Mouse (Mus musculus) adrenal gland (tissue): Measurements from ENCODE around the gene Banf2.

ENCODE experiments used
- intact Hi-C: fragments of 180-260 bp; cut with DNase I; formaldehyde crosslinking; loops from one replicate; pipeline ENCODE4 v1.15.1; 2025

Gene Banf2

GRCm38 (mm10) chr2:144019971-144020370 is 12.9 kb upstream of the Banf2 start:
- intact Hi-C loops: loop anchor here (10.0 kb wide), 1 partner anchor 145 kb away; no protein-coding TSS in a partner anchor

GRCm38 (mm10) chr2:144022441-144022840 is 10.4 kb upstream of the Banf2 start:
- intact Hi-C loops: no loop called here

- intact Hi-C loops: no loop called here
Observed at GRCm38 (mm10) chr2:144025361-144025760, 7.5 kb upstream of the Banf2 start.

- intact Hi-C loops: no loop called here
Observed at GRCm38 (mm10) chr2:144026456-144026855, 6.4 kb upstream of the Banf2 start.

- intact Hi-C loops: no loop called here
Observed at GRCm38 (mm10) chr2:144030791-144031190, 2.1 kb upstream of the Banf2 start.

- intact Hi-C loops: no loop called here
Observed at GRCm38 (mm10) chr2:144044726-144045125, 11.9 kb downstream of the Banf2 start.

- intact Hi-C loops: no loop called here
Observed at GRCm38 (mm10) chr2:144045756-144046560, 13.1 kb downstream of the Banf2 start.

GRCm38 (mm10) chr2:144046916-144047315 is 14.1 kb downstream of the Banf2 start:
- intact Hi-C loops: no loop called here

GRCm38 (mm10) chr2:144050146-144050680 is 17.4 kb downstream of the Banf2 start:
- intact Hi-C loops: no loop called here

GRCm38 (mm10) chr2:144050861-144051260 is 18.0 kb downstream of the Banf2 start:
- intact Hi-C loops: no loop called here

- intact Hi-C loops: no loop called here
Observed at GRCm38 (mm10) chr2:144052410-144053065, 19.7 kb downstream of the Banf2 start.

GRCm38 (mm10) chr2:144057735-144058134 is 24.9 kb downstream of the Banf2 start:
- intact Hi-C loops: no loop called here

GRCm38 (mm10) chr2:144061701-144062100 is 28.8 kb downstream of the Banf2 start:
- intact Hi-C loops: no loop called here

GRCm38 (mm10) chr2:144065499-144065898 is 32.6 kb downstream of the Banf2 start:
- intact Hi-C loops: no loop called here

GRCm38 (mm10) chr2:144069663-144070062 is 36.8 kb downstream of the Banf2 start:
- intact Hi-C loops: no loop called here

- intact Hi-C loops: no loop called here
Observed at GRCm38 (mm10) chr2:144070479-144070878, 37.6 kb downstream of the Banf2 start.

GRCm38 (mm10) chr2:144072642-144073041 is 39.8 kb downstream of the Banf2 start:
- intact Hi-C loops: no loop called here

GRCm38 (mm10) chr2:144074059-144074458 is 41.2 kb downstream of the Banf2 start:
- intact Hi-C loops: no loop called here

GRCm38 (mm10) chr2:144076625-144077024 is 43.8 kb downstream of the Banf2 start:
- intact Hi-C loops: no loop called here

GRCm38 (mm10) chr2:144078897-144079296 is 46.0 kb downstream of the Banf2 start:
- intact Hi-C loops: no loop called here

GRCm38 (mm10) chr2:144086183-144086847 is 53.5 kb downstream of the Banf2 start:
- intact Hi-C loops: no loop called here
